Mouse (Mus musculus): ENCODE results near the gene Arl4c.

- TF ChIP-seq GATA1 (IDR thresholded peaks at IDR 0.05; ENCODE audit: low read length): no peak
- no peak for TF ChIP-seq TAL1 (IDR thresholded peaks at IDR 0.05; ENCODE audit: low read length)
Measured at GRCm38 (mm10) chr1:88670807-88671206, 31.2 kb downstream of the Arl4c start.
